Mouse (Mus musculus): ENCODE results near the gene Olfr1419. TPM values are rescaled to one million over a fixed set of nuclear protein-coding genes. Genes with fewer than 3 reads are reported as not detected.
"Not testable (repeated sequence)": the region's sequence is repeated elsewhere in the genome, so short reads cannot be mapped to it uniquely, and the experiment has no call there.

The Olfr1419 gene
- not detected in 2 replicates for total RNA-seq (2012; rRNA removed)
- not detected in 2 replicates for total RNA-seq (2014; rRNA removed)
- polyA plus RNA-seq (2012; ENCODE audit: insufficient read length, low read depth), result not detected in 2 replicates

GRCm38 (mm10) chr19:11875006-11875405 lies at the start of gene Olfr1419:
TSS of gene Olfr1419 (minus strand) at chr19:11875106.
- Histone ChIP-seq H3K27me3 (replicated peaks) (no peaks in the 10 kb centered on the region), H3K79me2 (replicated peaks; ENCODE audit: control insufficient read depth, extremely low read depth, insufficient read depth, poor library complexity, severe bottlenecking) (no peaks in the 10 kb centered on the region), H3K27ac (ENCODE audit: insufficient read depth, low read depth) (no peak within 1 kb of the TSS), H3K9ac (ENCODE audit: insufficient read depth, low read depth) (no peak within 1 kb of the TSS), H3K4me2 (ENCODE audit: insufficient read depth, low read depth, poor library complexity, severe bottlenecking) (no peak within 1 kb of the TSS), H3K4me1 (ENCODE audit: control insufficient read depth in 1 of 2, insufficient read depth in 2 of 2) (peaks cover 0 to 2% of the 10 kb centered on the region in 2 experiments; a peak in 1 of 4 replicates), H3K9me3 (replicated peaks; ENCODE audit: low read length) (no peaks in the 10 kb centered on the region), H3K4me3 (replicated peaks in 1 of 3; ENCODE audit: low read depth in 2 of 3, low read length in 2 of 3, poor library complexity in 1 of 3) (no peak within 1 kb of the TSS), H3K36me3 (replicated peaks in 1 of 2; ENCODE audit: control insufficient read depth in 1 of 2, insufficient read depth in 1 of 2, low read length in 1 of 2) (no peaks in the 10 kb centered on the region)
- no peak for TF ChIP-seq MAFK (IDR thresholded peaks at IDR 0.05; ENCODE audit: insufficient replicate concordance, low read length)
- no peak for TF ChIP-seq IRF4 (IDR thresholded peaks at IDR 0.05; ENCODE audit: low read depth, low read length)
- no peak for TF ChIP-seq ZNF384 (IDR thresholded peaks at IDR 0.05; ENCODE audit: low read depth, low read length)
- no peak for TF ChIP-seq SMC3 (IDR thresholded peaks at IDR 0.05; ENCODE audit: low read depth, low read length)
- TF ChIP-seq RCOR1 (conservative IDR thresholded peaks at IDR 0.05; ENCODE audit: low read depth, low read length), result no peak
- no peak for TF ChIP-seq USF1 (IDR thresholded peaks at IDR 0.05; ENCODE audit: low read depth, low read length)
- TF ChIP-seq POLR2AphosphoS2 (IDR thresholded peaks at IDR 0.05; ENCODE audit: low read depth, low read length), result no peak
- dilution Hi-C loops (cut with MboI; ENCODE audit: extremely low pct_ligation_motif_present, extremely low pct_unique_long_range_greater_than_20kb, low sequenced_read_pairs), result no loop called here
- DNase-seq (ENCODE audit: extremely low read depth), result no peak
- in situ Hi-C loops (cut with MboI; ENCODE audit: low pct_ligation_motif_present, low pct_unique_long_range_greater_than_20kb, low sequenced_read_pairs), result no loop called here

- H3K9me3 ChIP-seq (replicated peaks; ENCODE audit: low read length); H3K9ac ChIP-seq (ENCODE audit: insufficient read depth, low read depth); H3K4me2 ChIP-seq (ENCODE audit: insufficient read depth, low read depth, poor library complexity, severe bottlenecking); H3K27ac ChIP-seq (ENCODE audit: insufficient read depth, low read depth); H3K4me3 ChIP-seq (replicated peaks in 1 of 3; ENCODE audit: low read depth in 2 of 3, low read length in 2 of 3, poor library complexity in 1 of 3); H3K4me1 ChIP-seq (ENCODE audit: control insufficient read depth in 1 of 2, insufficient read depth in 2 of 2); DNase-seq (ENCODE audit: extremely low read depth); H3K27me3 ChIP-seq (replicated peaks); in situ Hi-C loops (cut with MboI; ENCODE audit: low pct_ligation_motif_present, low pct_unique_long_range_greater_than_20kb, low sequenced_read_pairs); dilution Hi-C loops (cut with MboI; ENCODE audit: extremely low pct_ligation_motif_present, extremely low pct_unique_long_range_greater_than_20kb, low sequenced_read_pairs): not testable (repeated sequence)
- Histone ChIP-seq H3K36me3 (replicated peaks in 1 of 2; ENCODE audit: control insufficient read depth in 1 of 2, insufficient read depth in 1 of 2, low read length in 1 of 2) (peaks cover 54 to 82% of the 10 kb centered on the region in 2 experiments), H3K79me2 (replicated peaks; ENCODE audit: control insufficient read depth, extremely low read depth, insufficient read depth, poor library complexity, severe bottlenecking) (peaks cover 11% of the 10 kb centered on the region)
Measured at GRCm38 (mm10) chr19:11922515-11922914, 47.6 kb upstream of the Olfr1419 start.

GRCm38 (mm10) chr19:11922068-11922467 lies 47.2 kb upstream of the Olfr1419 start:
- Histone ChIP-seq H3K79me2 (replicated peaks; ENCODE audit: control insufficient read depth, extremely low read depth, insufficient read depth, poor library complexity, severe bottlenecking) (peaks cover 15% of the 10 kb centered on the region), H3K27ac (ENCODE audit: insufficient read depth, low read depth) (no peak overlapping the region), H3K27me3 (replicated peaks) (no peaks in the 10 kb centered on the region), H3K9ac (ENCODE audit: insufficient read depth, low read depth) (no peak overlapping the region), H3K4me2 (ENCODE audit: insufficient read depth, low read depth, poor library complexity, severe bottlenecking) (no peak overlapping the region), H3K4me1 (ENCODE audit: control insufficient read depth in 1 of 2, insufficient read depth in 2 of 2) (peaks cover 0 to 4% of the 10 kb centered on the region in 2 experiments; a peak in 1 of 4 replicates), H3K9me3 (replicated peaks; ENCODE audit: low read length) (no peaks in the 10 kb centered on the region), H3K36me3 (replicated peaks in 1 of 2; ENCODE audit: control insufficient read depth in 1 of 2, insufficient read depth in 1 of 2, low read length in 1 of 2) (peaks cover 56 to 82% of the 10 kb centered on the region in 2 experiments), H3K4me3 (replicated peaks in 1 of 3; ENCODE audit: low read depth in 2 of 3, low read length in 2 of 3, poor library complexity in 1 of 3) (no peak overlapping the region)
- in situ Hi-C loops (cut with MboI; ENCODE audit: low pct_ligation_motif_present, low pct_unique_long_range_greater_than_20kb, low sequenced_read_pairs), result no loop called here
- DNase-seq (ENCODE audit: extremely low read depth), result no peak
- dilution Hi-C loops (cut with MboI; ENCODE audit: extremely low pct_ligation_motif_present, extremely low pct_unique_long_range_greater_than_20kb, low sequenced_read_pairs), result no loop called here
- no peak for TF ChIP-seq E2F4 (IDR thresholded peaks at IDR 0.05; ENCODE audit: insufficient replicate concordance, low read depth, low read length)
- no peak for TF ChIP-seq MAZ (IDR thresholded peaks at IDR 0.05; ENCODE audit: low read depth, low read length)
- no peak for TF ChIP-seq JUN (IDR thresholded peaks at IDR 0.05; ENCODE audit: insufficient read depth, low read depth, low read length)
- TF ChIP-seq UBTF (IDR thresholded peaks at IDR 0.05; ENCODE audit: low read depth, low read length), result no peak
- TF ChIP-seq RCOR1 (conservative IDR thresholded peaks at IDR 0.05; ENCODE audit: low read depth, low read length), result no peak
- no peak for TF ChIP-seq MYC (IDR thresholded peaks at IDR 0.05; ENCODE audit: low read depth, low read length)
- TF ChIP-seq ZMIZ1 (IDR thresholded peaks at IDR 0.05; ENCODE audit: low read depth, low read length), result no peak
- TF ChIP-seq ZC3H11A (IDR thresholded peaks at IDR 0.05; ENCODE audit: low read depth, low read length), result no peak
- TF ChIP-seq ELF1 (IDR thresholded peaks at IDR 0.05; ENCODE audit: low read depth, low read length), result no peak
- TF ChIP-seq POLR2AphosphoS2 (IDR thresholded peaks at IDR 0.05; ENCODE audit: low read depth, low read length), result no peak
- no peak for TF ChIP-seq IRF4 (IDR thresholded peaks at IDR 0.05; ENCODE audit: low read depth, low read length)
- no peak for TF ChIP-seq JUND (conservative IDR thresholded peaks at IDR 0.05; ENCODE audit: low read depth, low read length)
- no peak for TF ChIP-seq TBP (conservative IDR thresholded peaks at IDR 0.05; ENCODE audit: low read depth, low read length)
- no peak for TF ChIP-seq ZNF384 (IDR thresholded peaks at IDR 0.05; ENCODE audit: low read depth, low read length)

Measured in CH12.LX (cell line).